Mouse (Mus musculus): ENCODE results near the gene Sptb.

Gene Sptb

GRCm38 (mm10) chr12:76672008-76672407 lies 38.3 kb downstream of the Sptb start:
- no peak for DNase-seq

GRCm38 (mm10) chr12:76670533-76671086 lies 39.7 kb downstream of the Sptb start:
- no peak for DNase-seq

DNA sequence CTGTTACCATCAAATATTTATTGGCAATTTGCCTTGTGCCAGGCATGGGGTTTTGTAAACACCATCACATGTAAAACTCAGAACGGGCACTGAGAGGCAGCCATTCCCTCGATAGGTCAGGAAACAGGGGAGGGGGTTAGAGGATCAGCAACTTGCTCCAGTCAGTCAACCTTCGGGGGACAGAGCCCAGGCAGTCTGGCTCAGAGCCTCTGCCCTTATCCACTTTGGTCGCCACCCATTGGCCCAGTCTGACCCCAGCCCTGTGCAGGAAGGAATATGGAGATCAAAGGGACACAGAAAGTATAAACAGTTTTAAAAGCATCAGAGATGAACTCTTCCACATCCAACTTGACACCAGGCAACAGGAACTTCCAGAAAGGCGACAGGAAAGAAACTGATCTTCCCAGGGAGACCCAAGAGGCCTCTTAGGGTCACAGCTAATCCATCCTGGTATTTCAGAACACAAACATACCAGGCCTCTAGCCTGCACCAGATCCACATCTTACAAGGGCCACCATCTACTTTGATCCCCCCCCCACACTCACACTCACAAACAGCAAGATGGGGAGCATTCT lies 40.3 kb downstream of the Sptb start:
- no peak for DNase-seq

DNA sequence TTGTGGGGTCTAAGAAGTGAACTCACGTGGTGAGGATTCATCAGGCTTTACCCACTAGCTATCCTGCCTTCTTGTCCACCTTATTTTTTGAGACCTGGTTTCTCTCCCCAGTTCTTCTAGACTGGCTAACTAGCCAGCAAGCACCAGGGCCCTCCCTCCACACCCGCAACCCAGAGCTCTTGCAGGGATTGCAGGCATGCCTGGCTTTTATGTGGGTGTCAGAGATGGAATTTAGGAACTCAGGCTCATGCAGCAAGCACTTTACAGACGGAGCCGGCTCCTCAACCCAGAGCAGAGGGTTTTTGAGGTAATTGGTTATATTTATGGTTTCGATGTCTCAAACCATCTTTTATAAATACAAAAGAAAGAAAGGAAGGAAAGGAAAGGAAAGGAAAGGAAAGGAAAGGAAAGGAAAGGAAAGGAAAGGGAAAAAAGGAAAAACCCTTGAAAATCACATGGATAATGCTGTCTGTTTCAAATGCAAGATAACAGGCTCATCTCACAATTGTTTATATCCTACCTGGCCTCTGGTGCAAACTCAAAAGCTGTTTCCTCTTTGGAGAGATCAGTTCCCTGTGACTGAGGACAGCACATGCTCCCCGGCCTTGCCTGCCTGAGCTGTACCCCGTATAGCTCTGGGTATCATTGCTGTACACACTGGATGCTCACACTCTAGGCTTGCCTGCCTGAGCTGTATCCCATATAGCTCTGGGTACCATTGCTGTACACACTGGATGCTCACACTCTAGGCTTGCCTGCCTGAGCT lies 41.5 kb downstream of the Sptb start:
- DNase-seq, result no peak

DNA sequence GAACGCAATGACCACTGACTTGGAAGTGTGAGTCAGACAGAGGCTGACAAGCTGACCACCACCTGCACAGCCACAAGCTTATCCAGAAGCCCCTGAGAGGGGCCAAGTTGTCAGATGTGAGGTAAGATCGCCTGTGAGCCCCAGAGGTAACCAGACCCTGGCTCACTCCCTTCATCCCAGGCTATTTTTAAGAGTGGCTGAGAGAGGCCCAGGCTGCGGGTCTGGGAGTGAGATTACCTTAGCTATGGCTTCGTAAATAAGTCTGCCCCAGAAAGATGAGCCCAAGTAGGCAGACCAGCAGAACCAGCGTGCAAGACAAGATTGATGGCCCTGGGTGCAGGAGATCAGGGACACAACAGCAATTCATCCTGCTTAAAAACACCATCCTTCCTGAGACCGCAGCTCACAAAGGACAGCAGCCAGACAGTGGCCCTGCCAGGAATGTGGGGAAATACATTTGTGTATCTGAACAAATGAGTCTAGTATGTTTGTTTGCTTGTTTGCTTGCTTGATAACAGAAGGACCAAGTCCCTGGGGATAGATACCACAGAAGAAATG lies 58.5 kb downstream of the Sptb start:
- DNase-seq, result no peak

DNA sequence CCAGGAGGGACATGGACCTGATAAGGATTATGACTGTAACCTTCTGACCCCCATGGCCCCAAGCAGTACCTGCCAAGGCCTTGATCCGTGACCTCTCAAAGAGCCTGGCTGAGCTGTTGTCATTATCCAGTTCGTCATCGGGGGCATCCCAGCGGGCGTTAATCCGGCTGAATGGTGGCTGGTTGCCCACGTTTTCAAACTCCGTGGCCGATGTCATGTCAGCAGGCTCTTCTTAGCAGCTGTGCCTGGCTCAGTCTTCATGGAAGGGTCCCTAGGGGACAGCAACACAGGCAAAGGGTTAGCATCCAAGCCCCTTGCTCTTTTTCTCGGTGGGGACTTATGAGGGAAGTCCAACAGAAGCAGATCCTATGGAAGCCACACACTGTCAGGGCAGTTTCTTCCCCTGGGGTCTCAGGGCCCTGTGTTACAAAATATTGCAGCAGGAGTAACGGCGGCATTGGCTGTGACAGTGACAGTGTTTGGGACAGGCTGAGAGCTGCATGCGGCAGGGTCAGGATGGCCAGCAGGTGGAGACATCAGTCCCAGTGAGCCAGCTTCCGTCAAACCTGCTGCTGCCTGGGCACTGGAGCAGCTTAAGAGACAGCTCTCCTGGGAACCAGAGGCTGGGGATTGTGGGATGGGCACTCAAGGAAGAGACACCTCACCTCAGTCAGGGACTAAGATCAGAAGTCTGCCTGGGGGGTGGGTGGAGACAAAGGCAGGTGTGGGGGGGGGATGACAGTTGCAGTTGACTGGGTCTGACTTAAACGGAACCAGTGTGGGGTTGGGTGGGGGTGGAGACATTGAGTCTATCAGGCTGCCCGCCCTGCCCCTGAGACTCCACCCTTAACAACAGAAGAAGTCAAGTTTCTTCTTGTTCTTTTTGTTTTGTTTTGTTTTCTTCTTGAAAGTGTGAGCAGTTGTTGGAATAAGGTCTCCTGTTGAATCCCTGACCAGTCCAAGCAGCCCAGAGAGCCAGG lies 60.3 kb downstream of the Sptb start:
- DNase-seq, result peak; percentile 77

DNA sequence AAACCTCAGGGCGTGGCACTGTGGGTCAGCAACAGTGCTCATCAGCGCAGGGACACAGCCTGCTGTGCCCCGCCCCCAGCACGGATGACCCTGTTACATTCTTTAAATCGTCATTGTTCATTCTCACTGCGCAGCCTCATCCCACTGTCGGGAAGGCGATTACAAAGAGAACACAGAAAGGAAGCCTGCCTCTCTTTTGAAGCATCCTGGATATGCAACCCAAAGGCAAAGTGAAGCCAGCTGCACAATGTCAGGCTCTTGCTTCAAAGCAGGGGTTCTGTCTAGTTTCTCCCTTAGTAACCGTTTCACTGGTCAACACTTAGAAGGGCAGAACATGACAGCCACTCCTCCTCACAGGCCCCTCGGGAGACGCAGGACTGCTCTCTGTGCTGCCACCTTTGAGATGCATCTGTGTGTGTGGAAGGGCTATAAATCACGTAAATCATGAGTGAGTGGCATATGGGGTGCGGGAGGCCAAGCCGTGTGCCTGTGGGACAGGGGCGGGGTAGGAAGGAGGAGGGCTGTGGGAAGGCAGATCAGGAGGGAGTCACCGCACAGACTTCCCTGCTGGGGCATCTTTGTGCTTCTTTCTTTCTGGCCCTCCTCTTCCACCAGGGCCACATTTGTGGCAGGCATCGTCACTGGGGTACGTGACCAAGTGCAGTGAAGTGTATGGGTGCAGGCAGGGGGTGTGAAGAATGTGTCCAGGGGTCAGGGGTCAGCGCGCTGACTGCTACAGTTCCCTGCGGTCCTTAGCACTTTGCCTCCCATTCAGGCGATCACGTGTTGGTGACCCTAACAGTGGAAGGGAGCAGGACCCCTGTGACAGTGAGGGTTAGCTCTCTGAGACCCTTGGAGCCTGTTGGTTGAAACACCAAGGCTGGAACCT lies 64.9 kb downstream of the Sptb start:
- DNase-seq, result peak; percentile 26

DNA sequence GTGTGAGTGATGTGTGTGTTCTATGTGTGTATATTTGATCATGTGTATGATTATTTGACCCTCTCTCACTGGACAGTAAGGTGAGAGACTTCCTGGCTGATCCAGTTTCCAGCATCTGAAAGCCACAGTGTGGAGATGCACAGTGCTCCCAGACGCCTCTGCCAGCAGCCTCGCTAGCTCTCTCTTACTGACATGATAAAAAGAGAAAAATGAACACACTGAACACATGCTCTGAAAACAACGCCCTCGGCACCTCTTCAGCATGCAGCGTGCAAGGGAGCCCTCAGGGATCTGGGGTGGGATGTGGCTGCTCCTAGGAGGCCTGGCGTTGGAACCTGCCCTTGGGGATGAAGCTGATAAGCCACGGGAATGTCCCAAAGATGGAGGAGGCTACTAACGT lies 66.7 kb downstream of the Sptb start:
- no peak for DNase-seq

DNA sequence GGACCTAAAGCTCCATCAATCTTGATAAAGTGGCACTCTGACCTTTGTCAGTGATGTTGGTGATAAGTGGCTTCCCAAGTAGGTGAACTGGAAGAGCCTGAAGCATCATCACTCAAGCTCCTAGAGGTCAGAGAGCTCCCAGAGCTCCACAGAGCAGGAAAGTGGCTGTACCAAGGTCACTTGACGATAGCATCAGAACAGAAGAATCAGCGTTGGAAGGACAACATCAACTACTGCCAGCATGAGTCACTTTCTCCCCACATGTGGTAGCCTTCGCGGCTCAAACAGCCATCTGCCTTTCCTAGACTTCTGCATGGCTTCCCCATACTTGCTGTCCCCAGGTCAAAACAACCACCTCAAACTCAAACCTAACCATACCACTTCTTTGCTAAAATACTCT lies 67.7 kb downstream of the Sptb start:
- no peak for DNase-seq

- DNase-seq, result no peak
Measured at GRCm38 (mm10) chr12:76640620-76641019, 69.7 kb downstream of the Sptb start.

DNA sequence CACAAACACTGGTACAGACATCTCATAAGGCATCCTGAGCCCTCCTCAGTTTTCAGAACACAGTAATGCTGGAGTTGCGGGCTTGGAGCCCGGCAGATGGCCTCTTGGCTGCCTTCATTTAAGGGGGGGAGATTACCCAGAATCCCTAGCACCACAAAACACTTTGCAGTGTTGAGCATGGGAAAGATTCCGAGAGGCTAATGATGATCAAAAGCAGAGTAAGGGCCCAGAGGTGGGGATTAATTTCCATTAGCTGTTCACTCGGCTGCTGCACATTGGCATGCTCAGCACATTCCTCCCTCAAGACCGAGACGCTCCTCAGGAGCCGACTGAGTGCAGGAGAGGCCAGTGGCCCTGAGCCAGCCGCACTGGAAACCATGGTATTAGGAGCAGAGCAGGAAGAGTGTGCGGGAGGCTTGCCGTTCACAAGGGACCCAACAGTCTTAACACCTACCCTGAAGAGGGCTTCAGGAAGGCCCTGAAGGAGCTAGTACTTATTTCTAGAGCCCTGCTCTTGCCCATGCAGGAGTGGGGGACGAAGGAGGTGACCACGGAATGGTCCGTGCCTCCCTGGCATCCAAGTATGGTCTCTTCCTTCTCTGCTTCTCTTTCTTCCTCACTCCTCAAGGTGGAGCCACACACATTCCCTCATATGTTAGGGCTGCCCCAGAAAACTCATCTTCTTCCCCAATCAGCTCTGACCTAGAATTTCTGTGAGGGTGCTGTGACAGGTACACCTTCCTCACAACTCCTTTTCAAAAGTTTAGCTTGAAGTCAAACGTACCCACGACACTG lies 75.3 kb downstream of the Sptb start:
- peak; percentile 60 for DNase-seq

- DNase-seq, result no peak
Measured at GRCm38 (mm10) chr12:76623374-76623773, 87.0 kb downstream of the Sptb start.

DNA sequence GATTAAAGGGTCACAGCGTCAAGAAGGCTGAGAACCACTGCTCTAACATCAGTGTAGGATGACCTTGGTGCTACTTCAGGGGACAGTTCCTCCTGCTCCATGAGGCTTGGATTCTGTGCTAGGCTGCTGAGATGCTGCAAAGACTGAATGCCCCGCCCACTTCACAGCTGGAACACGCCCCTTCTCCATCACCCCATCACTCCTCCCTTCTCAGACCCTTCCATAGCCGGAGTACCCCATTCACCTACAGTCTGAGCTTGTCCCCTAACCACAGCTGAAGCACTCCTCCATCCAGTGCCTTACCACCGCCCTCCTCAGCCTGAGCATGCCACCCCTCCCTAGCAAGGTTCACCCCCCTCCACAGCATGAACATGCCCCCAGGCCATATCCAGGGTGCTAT lies 90.5 kb downstream of the Sptb start:
- no peak for DNase-seq

DNA sequence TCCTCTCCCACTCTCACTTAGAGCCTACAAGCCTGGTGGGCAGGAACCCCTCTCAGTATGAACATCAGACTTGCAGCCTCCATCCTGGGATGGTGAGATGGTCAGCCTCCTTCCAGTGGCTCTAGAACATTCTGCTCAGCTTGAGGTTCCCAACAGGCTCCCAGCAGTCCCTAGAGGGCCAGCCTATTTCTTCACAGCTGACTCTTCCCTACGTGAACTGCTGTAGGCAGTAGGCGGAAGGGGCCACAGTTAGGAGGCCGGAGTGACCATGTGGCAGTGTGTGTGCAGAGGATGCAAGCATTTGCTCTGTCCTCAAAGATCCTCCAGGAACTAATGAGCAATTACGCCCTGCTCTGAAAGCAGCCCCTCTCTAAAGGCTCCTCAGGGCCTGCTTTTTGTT lies 92.2 kb downstream of the Sptb start:
- no peak for DNase-seq

DNA sequence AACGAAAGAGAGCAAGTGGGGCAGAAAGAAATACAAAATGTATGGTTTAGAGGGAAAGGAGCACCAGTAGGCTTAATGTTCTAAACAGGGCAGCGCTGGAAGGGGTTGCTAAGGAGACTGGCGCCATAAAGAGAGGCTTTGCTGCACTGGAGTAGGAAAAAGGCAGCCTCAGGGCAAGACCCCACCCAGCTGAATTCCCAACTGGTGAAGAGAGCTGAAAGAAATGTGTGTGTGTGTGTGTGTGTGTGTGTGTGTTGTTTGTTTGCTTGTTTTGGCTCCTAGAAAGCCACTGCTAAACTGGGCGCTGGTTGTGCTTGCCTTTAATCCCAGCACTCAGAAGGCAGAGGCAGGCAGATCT lies 94.8 kb downstream of the Sptb start:
- DNase-seq, result no peak

DNA sequence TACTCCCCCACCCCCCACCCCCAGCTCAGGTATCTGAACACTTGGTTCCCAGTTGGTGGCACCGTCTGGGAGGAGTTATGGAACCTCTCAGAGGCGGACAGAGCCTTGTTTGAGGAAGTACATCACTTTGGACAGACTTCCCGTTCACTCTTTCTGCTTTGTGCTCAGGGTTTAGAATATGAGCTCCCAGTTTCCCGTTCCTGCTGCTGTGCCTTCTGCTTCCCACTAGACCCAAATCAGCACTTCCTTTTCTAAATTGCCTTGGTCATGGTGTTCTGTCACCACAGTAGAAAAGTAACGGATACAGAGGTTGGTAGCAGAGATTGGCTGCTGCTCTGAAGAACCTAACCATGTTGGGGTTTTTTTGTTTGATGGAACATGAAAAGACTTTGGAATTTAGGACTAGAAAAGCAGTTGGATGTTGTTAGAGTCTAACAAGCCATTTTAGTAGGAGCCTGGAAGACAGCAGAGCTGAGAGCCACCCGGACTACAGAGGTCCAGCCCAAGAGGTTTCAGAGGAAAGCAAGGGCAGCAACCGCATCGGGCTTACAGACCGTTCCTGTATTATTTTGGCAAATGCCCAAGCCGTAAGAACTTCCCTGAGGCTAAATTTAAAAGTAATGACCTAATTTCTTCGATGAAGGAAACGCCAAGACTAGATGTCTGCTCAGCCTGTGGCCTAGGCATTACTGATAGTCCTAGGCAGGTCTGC lies 95.3 kb downstream of the Sptb start:
- DNase-seq, result no peak

GRCm38 (mm10) chr12:76612621-76613020 lies 97.7 kb downstream of the Sptb start:
- DNase-seq, result no peak

DNA sequence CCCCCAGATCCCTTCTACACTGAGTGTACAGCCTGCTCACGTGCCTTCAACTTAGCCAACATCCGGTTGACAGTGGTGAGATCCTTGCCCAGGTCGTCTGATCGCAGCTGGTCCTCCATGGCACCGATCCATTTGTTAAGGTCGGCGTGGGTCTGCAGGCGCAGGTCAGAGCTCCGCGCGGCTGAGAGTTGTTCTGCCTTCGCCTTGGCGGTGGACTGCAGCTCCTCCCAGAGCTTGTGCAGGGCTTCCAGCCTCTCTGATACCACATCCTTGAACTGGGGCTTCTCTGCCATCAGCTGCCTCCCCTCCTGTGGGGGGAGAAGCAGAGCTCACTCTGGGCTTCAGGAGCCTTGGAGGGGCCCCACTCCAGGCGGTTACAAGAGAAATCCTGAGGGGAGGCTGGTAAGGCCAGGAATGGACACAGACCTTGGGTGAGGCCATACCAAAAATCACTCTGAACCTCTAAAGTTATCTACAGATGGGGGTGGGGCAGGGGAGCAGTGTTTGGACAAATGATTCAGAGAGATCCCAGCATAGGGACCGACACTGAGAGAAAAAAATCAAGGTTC lies 101.3 kb downstream of the Sptb start:
- no peak for DNase-seq

- DNase-seq, result no peak
Measured at GRCm38 (mm10) chr12:76608241-76608640, 102.1 kb downstream of the Sptb start.

GRCm38 (mm10) chr12:76605837-76606236 lies 104.5 kb downstream of the Sptb start:
- no peak for DNase-seq
